Mouse (Mus musculus): ENCODE results near the gene Asic3.

Asic3 gene

GRCm38 (mm10) chr5:24413042-24413693, at the start of gene Asic3:
TSS of gene Asic3 (plus strand) at chr5:24413392.
- no peak for DNase-seq (ENCODE audit: low read depth)

- no peak for DNase-seq (ENCODE audit: low read depth)
Observed at GRCm38 (mm10) chr5:24363467-24363866, 49.7 kb upstream of the Asic3 start.

- DNase-seq (ENCODE audit: low read depth): no peak
Observed at GRCm38 (mm10) chr5:24364061-24364460, 49.1 kb upstream of the Asic3 start.

GRCm38 (mm10) chr5:24364508-24364907, 48.7 kb upstream of the Asic3 start, which contains the start of gene Nos3:
TSS of gene Nos3 (plus strand) at chr5:24364810.
- no peak for DNase-seq (ENCODE audit: low read depth)

GRCm38 (mm10) chr5:24364963-24365362, 48.2 kb upstream of the Asic3 start:
- DNase-seq (ENCODE audit: low read depth): no peak

GRCm38 (mm10) chr5:24365528-24365927, 47.7 kb upstream of the Asic3 start:
- no peak for DNase-seq (ENCODE audit: low read depth)

- DNase-seq (ENCODE audit: low read depth): no peak
Observed at GRCm38 (mm10) chr5:24366426-24366825, 46.8 kb upstream of the Asic3 start.

GRCm38 (mm10) chr5:24369767-24370166, 43.4 kb upstream of the Asic3 start:
- DNase-seq (ENCODE audit: low read depth): no peak

GRCm38 (mm10) chr5:24373807-24374206, 39.4 kb upstream of the Asic3 start:
- no peak for DNase-seq (ENCODE audit: low read depth)

- DNase-seq (ENCODE audit: low read depth): no peak
Observed at GRCm38 (mm10) chr5:24374216-24374615, 39.0 kb upstream of the Asic3 start.

- DNase-seq (ENCODE audit: low read depth): no peak
Observed at GRCm38 (mm10) chr5:24374666-24375328, 38.4 kb upstream of the Asic3 start.

- no peak for DNase-seq (ENCODE audit: low read depth)
Observed at GRCm38 (mm10) chr5:24378700-24379099, 34.5 kb upstream of the Asic3 start.

- no peak for DNase-seq (ENCODE audit: low read depth)
Observed at GRCm38 (mm10) chr5:24379501-24379900, 33.7 kb upstream of the Asic3 start.

- DNase-seq (ENCODE audit: low read depth): no peak
Observed at GRCm38 (mm10) chr5:24380499-24380898, 32.7 kb upstream of the Asic3 start.

GRCm38 (mm10) chr5:24381486-24381885, 31.7 kb upstream of the Asic3 start:
- DNase-seq (ENCODE audit: low read depth): no peak

GRCm38 (mm10) chr5:24381988-24382387, 31.2 kb upstream of the Asic3 start:
- no peak for DNase-seq (ENCODE audit: low read depth)

- peak; percentile 90 for DNase-seq (ENCODE audit: low read depth)
Observed at GRCm38 (mm10) chr5:24383026-24383859, 29.9 kb upstream of the Asic3 start.

GRCm38 (mm10) chr5:24384407-24384806, 28.8 kb upstream of the Asic3 start:
- DNase-seq (ENCODE audit: low read depth): no peak

GRCm38 (mm10) chr5:24385374-24385773, 27.8 kb upstream of the Asic3 start:
- no peak for DNase-seq (ENCODE audit: low read depth)

- DNase-seq (ENCODE audit: low read depth): no peak
Observed at GRCm38 (mm10) chr5:24385887-24386550, 27.2 kb upstream of the Asic3 start.

- no peak for DNase-seq (ENCODE audit: low read depth)
Observed at GRCm38 (mm10) chr5:24387264-24388241, 25.6 kb upstream of the Asic3 start.

All from c-Kit-positive CD71-positive TER-119-negative erythroid progenitor cells, embryonic 14.5 days (primary cell).